Comparison of ENCODE assay signal across 10 mouse cellular contexts in genomic region chr5:114374409-114375213, GRCm38 (mm10). TPM values are rescaled to one million over a fixed set of nuclear protein-coding genes. Genes with fewer than 3 reads are reported as not detected.
DNase-seq lines count a peak whose midpoint lies in the region; ATAC-seq lines count a peak whose summit lies in the region.
"Had no signal": no experiment of that assay in that cellular context is flagged by ENCODE, and none has a peak within 500 bp of the region (broad histone marks: within the 10 kb centered on the region; RNA-seq: fewer than 3 reads in every experiment).

No protein-coding gene starts in this region.

- 90% methylated on average over 23 of the region's 23 CpGs for WGBS in hindbrain, embryonic 10.5 days
- WGBS in hindbrain, embryonic 13.5 days = 92% methylated on average over 23 of the region's 23 CpGs
- 75% methylated on average over 23 of the region's 23 CpGs for WGBS in heart, embryonic 14.5 days
- 17% methylated on average over 23 of the region's 23 CpGs for WGBS in liver, embryonic 16.5 days (ENCODE audit: insufficient replicate concordance)
- WGBS in stomach, embryonic 15.5 days = 82% methylated on average over 23 of the region's 23 CpGs
- 92% methylated on average over 23 of the region's 23 CpGs for WGBS in midbrain, embryonic 14.5 days
- 93% methylated on average over 23 of the region's 23 CpGs for WGBS in hindbrain, embryonic 12.5 days

- H3K27ac ChIP-seq in hindbrain, embryonic 10.5 days = 0 out of 2 replicates have a peak overlapping the region, but pooled peaks have one; percentile 18
- H3K27ac ChIP-seq in hindbrain, embryonic 13.5 days = no peak overlapping the region
- peak overlapping the region; percentile 47 to 57 for H3K27ac ChIP-seq in heart, embryonic 14.5 days (replicated peaks in 1 of 2; ENCODE audit: control insufficient read depth in 1 of 2, insufficient read depth in 1 of 2, low read depth in 2 of 2, low read length in 2 of 2)
- peak overlapping the region; percentile 43; the same call in 1 of the 2 replicates for H3K27ac ChIP-seq in liver, embryonic 16.5 days (ENCODE audit: low read length)
- H3K27ac ChIP-seq in stomach, embryonic 15.5 days = peak overlapping the region; percentile 48
- H3K27ac ChIP-seq in midbrain, embryonic 14.5 days (replicated peaks; ENCODE audit: low read depth, low read length) = no peak overlapping the region
- no peak overlapping the region for H3K27ac ChIP-seq in hindbrain, embryonic 12.5 days
- H3K27ac ChIP-seq: hindbrain, embryonic 15.5 days; neural tube, embryonic 12.5 days had no signal

- DNase-seq in hindbrain, embryonic 10.5 days (ENCODE audit: low spot score) = no peak
- DNase-seq in midbrain, embryonic 14.5 days = no peak
- no peak for DNase-seq in cerebellum, postnatal 14 days

- H3K9ac ChIP-seq in hindbrain, embryonic 13.5 days = no peak overlapping the region; the same call in 1 of the 2 replicates
- H3K9ac ChIP-seq in heart, embryonic 14.5 days (ENCODE audit: low read length) = no peak overlapping the region
- no peak overlapping the region for H3K9ac ChIP-seq in liver, embryonic 16.5 days (ENCODE audit: low read depth, low read length)
- H3K9ac ChIP-seq in stomach, embryonic 15.5 days = no peak overlapping the region
- no peak overlapping the region for H3K9ac ChIP-seq in midbrain, embryonic 14.5 days (replicated peaks; ENCODE audit: low read length)
- no peak overlapping the region for H3K9ac ChIP-seq in hindbrain, embryonic 12.5 days
- H3K9ac ChIP-seq: hindbrain, embryonic 15.5 days; neural tube, embryonic 12.5 days had no signal

- H3K4me3 ChIP-seq in hindbrain, embryonic 10.5 days = no peak overlapping the region
- H3K4me3 ChIP-seq in hindbrain, embryonic 13.5 days = no peak overlapping the region
- no peak overlapping the region for H3K4me3 ChIP-seq in heart, embryonic 14.5 days (ENCODE audit: control insufficient read depth in 1 of 2, insufficient read depth in 1 of 2, low read depth in 1 of 2, low read length in 2 of 2)
- no peak overlapping the region for H3K4me3 ChIP-seq in liver, embryonic 16.5 days (ENCODE audit: low read depth, low read length)
- no peak overlapping the region for H3K4me3 ChIP-seq in stomach, embryonic 15.5 days (replicated peaks)
- H3K4me3 ChIP-seq in midbrain, embryonic 14.5 days (replicated peaks; ENCODE audit: low read depth, low read length) = no peak overlapping the region
- no peak overlapping the region for H3K4me3 ChIP-seq in hindbrain, embryonic 12.5 days
- H3K4me3 ChIP-seq: hindbrain, embryonic 15.5 days; neural tube, embryonic 12.5 days had no signal

- H3K9me3 ChIP-seq in hindbrain, embryonic 10.5 days = no peaks in the 10 kb centered on the region
- no peaks in the 10 kb centered on the region for H3K9me3 ChIP-seq in hindbrain, embryonic 13.5 days
- H3K9me3 ChIP-seq in heart, embryonic 14.5 days (ENCODE audit: control insufficient read depth, low read length) = no peaks in the 10 kb centered on the region
- H3K9me3 ChIP-seq in liver, embryonic 16.5 days (replicated peaks; ENCODE audit: control insufficient read depth, low read length) = no peaks in the 10 kb centered on the region
- no peaks in the 10 kb centered on the region for H3K9me3 ChIP-seq in stomach, embryonic 15.5 days
- no peaks in the 10 kb centered on the region for H3K9me3 ChIP-seq in midbrain, embryonic 14.5 days (ENCODE audit: control insufficient read depth, low read length)
- no peaks in the 10 kb centered on the region for H3K9me3 ChIP-seq in hindbrain, embryonic 12.5 days (replicated peaks)
- H3K9me3 ChIP-seq: hindbrain, embryonic 15.5 days; neural tube, embryonic 12.5 days had no signal

- H3K4me1 ChIP-seq in hindbrain, embryonic 10.5 days (replicated peaks) = peaks cover 83% of the 10 kb centered on the region
- peaks cover 95% of the 10 kb centered on the region for H3K4me1 ChIP-seq in hindbrain, embryonic 13.5 days (replicated peaks)
- peaks cover 66 to 86% of the 10 kb centered on the region in 2 experiments for H3K4me1 ChIP-seq in heart, embryonic 14.5 days (ENCODE audit: control insufficient read depth in 2 of 2, insufficient read depth in 2 of 2, low read length in 2 of 2)
- H3K4me1 ChIP-seq in liver, embryonic 16.5 days (ENCODE audit: control insufficient read depth, low read depth, low read length) = peaks cover 80% of the 10 kb centered on the region
- peaks cover 89% of the 10 kb centered on the region for H3K4me1 ChIP-seq in stomach, embryonic 15.5 days
- H3K4me1 ChIP-seq in midbrain, embryonic 14.5 days (ENCODE audit: control insufficient read depth, insufficient read depth, low read length) = peaks cover 12% of the 10 kb centered on the region
- peaks cover 67% of the 10 kb centered on the region for H3K4me1 ChIP-seq in hindbrain, embryonic 12.5 days

- H3K27me3 ChIP-seq in hindbrain, embryonic 10.5 days (ENCODE audit: insufficient read depth, poor library complexity, severe bottlenecking) = no peaks in the 10 kb centered on the region
- H3K27me3 ChIP-seq in hindbrain, embryonic 13.5 days = no peaks in the 10 kb centered on the region
- H3K27me3 ChIP-seq in heart, embryonic 14.5 days (ENCODE audit: control insufficient read depth, insufficient read depth, low read length) = no peaks in the 10 kb centered on the region
- no peaks in the 10 kb centered on the region for H3K27me3 ChIP-seq in liver, embryonic 16.5 days (ENCODE audit: control insufficient read depth, insufficient read depth, low read depth, low read length)
- H3K27me3 ChIP-seq in stomach, embryonic 15.5 days (replicated peaks) = no peaks in the 10 kb centered on the region
- no peaks in the 10 kb centered on the region for H3K27me3 ChIP-seq in midbrain, embryonic 14.5 days (ENCODE audit: control insufficient read depth, insufficient read depth, low read length)
- no peaks in the 10 kb centered on the region for H3K27me3 ChIP-seq in hindbrain, embryonic 12.5 days
- H3K27me3 ChIP-seq: hindbrain, embryonic 15.5 days; neural tube, embryonic 12.5 days had no signal

- no peak for ATAC-seq in hindbrain, embryonic 13.5 days (ENCODE audit: low FRiP score)
- ATAC-seq in heart, embryonic 14.5 days (ENCODE audit: insufficient number of reproducible peaks, insufficient read depth, low FRiP score, low read depth) = no peak
- ATAC-seq in liver, embryonic 16.5 days (ENCODE audit: low read depth) = peak; percentile 37; the same call in 1 of the 2 replicates
- ATAC-seq in stomach, embryonic 15.5 days (ENCODE audit: insufficient read depth, low FRiP score, low read depth) = no peak
- ATAC-seq in midbrain, embryonic 14.5 days (ENCODE audit: low FRiP score, low TSS enrichment) = no peak
- ATAC-seq in hindbrain, embryonic 12.5 days (ENCODE audit: low FRiP score) = no peak

- no peak overlapping the region for H3K4me2 ChIP-seq in hindbrain, embryonic 13.5 days
- H3K4me2 ChIP-seq in heart, embryonic 14.5 days (ENCODE audit: low read length) = peak overlapping the region; percentile 34
- H3K4me2 ChIP-seq in liver, embryonic 16.5 days (ENCODE audit: low read depth, low read length) = peak overlapping the region; percentile 32; the same call in 1 of the 2 replicates
- peak overlapping the region; percentile 21; the same call in 1 of the 2 replicates for H3K4me2 ChIP-seq in stomach, embryonic 15.5 days
- no peak overlapping the region for H3K4me2 ChIP-seq in midbrain, embryonic 14.5 days (ENCODE audit: low read length)
- H3K4me2 ChIP-seq in hindbrain, embryonic 12.5 days (replicated peaks) = no peak overlapping the region
- H3K4me2 ChIP-seq: hindbrain, embryonic 15.5 days; neural tube, embryonic 12.5 days had no signal

- H3K36me3 ChIP-seq in hindbrain, embryonic 10.5 days = peaks cover 72% of the 10 kb centered on the region
- peaks cover 59% of the 10 kb centered on the region for H3K36me3 ChIP-seq in hindbrain, embryonic 13.5 days
- peaks cover 61% of the 10 kb centered on the region for H3K36me3 ChIP-seq in heart, embryonic 14.5 days (ENCODE audit: control insufficient read depth, insufficient read depth, low read length)
- H3K36me3 ChIP-seq in liver, embryonic 16.5 days (ENCODE audit: control insufficient read depth, insufficient read depth) = peaks cover 7% of the 10 kb centered on the region; the same call in 1 of the 2 replicates
- H3K36me3 ChIP-seq in stomach, embryonic 15.5 days = peaks cover 20% of the 10 kb centered on the region; the same call in 1 of the 2 replicates
- peaks cover 62% of the 10 kb centered on the region for H3K36me3 ChIP-seq in midbrain, embryonic 14.5 days (ENCODE audit: control insufficient read depth, insufficient read depth, low read length)
- H3K36me3 ChIP-seq in hindbrain, embryonic 12.5 days = peaks cover 68% of the 10 kb centered on the region

RNA-seq across cellular contexts. Expression of gene Kctd10, which starts 5.7 kb away (rescaled TPM):
- polyA plus RNA-seq in hindbrain, embryonic 10.5 days (2016; fragmentation: Nextera tagmentation; extraction: Ambion mirVana) = 114 and 124 TPM in 2 replicates
- polyA plus RNA-seq in hindbrain, embryonic 13.5 days (2015; fragmentation: Nextera tagmentation; extraction: Ambion mirVana) = 77.7 and 86.5 TPM in 2 replicates
- polyA plus RNA-seq in heart, embryonic 14.5 days (2014; fragmentation: Nextera tagmentation; extraction: Ambion mirVana) = 104 and 106 TPM in 2 replicates
- 21.9 and 22.8 TPM in 2 replicates for polyA plus RNA-seq in liver, embryonic 16.5 days (2015; fragmentation: Nextera tagmentation; extraction: Ambion mirVana)
- polyA plus RNA-seq in stomach, embryonic 15.5 days (2015; fragmentation: Nextera tagmentation; extraction: Ambion mirVana) = 122 and 124 TPM in 2 replicates
- 58.7 and 82.4 TPM in 2 replicates for polyA plus RNA-seq in midbrain, embryonic 14.5 days (2014; fragmentation: Nextera tagmentation; extraction: Ambion mirVana)
- 110 and 115 TPM in 2 replicates for polyA plus RNA-seq in hindbrain, embryonic 12.5 days (2016; fragmentation: Nextera tagmentation; extraction: Ambion mirVana)

RNA-seq across cellular contexts. Expression of gene Ube3b, which starts 5.8 kb away (rescaled TPM):
- polyA plus RNA-seq in hindbrain, embryonic 10.5 days (2016; fragmentation: Nextera tagmentation; extraction: Ambion mirVana) = 52.5 and 56.2 TPM in 2 replicates
- 41.4 and 41.6 TPM in 2 replicates for polyA plus RNA-seq in hindbrain, embryonic 13.5 days (2015; fragmentation: Nextera tagmentation; extraction: Ambion mirVana)
- polyA plus RNA-seq in heart, embryonic 14.5 days (2014; fragmentation: Nextera tagmentation; extraction: Ambion mirVana) = 51.1 and 53.0 TPM in 2 replicates
- 16.9 and 21.2 TPM in 2 replicates for polyA plus RNA-seq in liver, embryonic 16.5 days (2015; fragmentation: Nextera tagmentation; extraction: Ambion mirVana)
- polyA plus RNA-seq in stomach, embryonic 15.5 days (2015; fragmentation: Nextera tagmentation; extraction: Ambion mirVana) = 36.1 and 37.9 TPM in 2 replicates
- polyA plus RNA-seq in midbrain, embryonic 14.5 days (2014; fragmentation: Nextera tagmentation; extraction: Ambion mirVana) = 42.7 and 49.2 TPM in 2 replicates
- 57.9 and 58.2 TPM in 2 replicates for polyA plus RNA-seq in hindbrain, embryonic 12.5 days (2016; fragmentation: Nextera tagmentation; extraction: Ambion mirVana)

Comparison
In these comparisons a context has a peak if more than half of its experiments do, and no peak if none do; other contexts are left out.
1. H3K27ac ChIP-seq: peak in hindbrain, embryonic 10.5 days (single experiment), heart, embryonic 14.5 days (2 of 2), liver, embryonic 16.5 days (single experiment) and stomach, embryonic 15.5 days (single experiment); none in hindbrain, embryonic 13.5 days (single experiment), midbrain, embryonic 14.5 days (single experiment) and hindbrain, embryonic 12.5 days (single experiment).
2. H3K4me2 ChIP-seq: peak in heart, embryonic 14.5 days (single experiment), liver, embryonic 16.5 days (single experiment) and stomach, embryonic 15.5 days (single experiment); none in hindbrain, embryonic 13.5 days (single experiment), midbrain, embryonic 14.5 days (single experiment) and hindbrain, embryonic 12.5 days (single experiment).